Mouse (Mus musculus) MEL (cell line): ENCODE measurements around the gene Wdr49.

Experiments used
- CHD1 ChIP-seq: IDR thresholded peaks from 2 replicates; pipeline ENCODE4 v1.6.1; 2012; ENCODE audit warnings: low read depth, mild to moderate bottlenecking, inconsistent platforms, low read length, improper control_type of control experiment
- CTCF ChIP-seq, 3 experiments: IDR thresholded peaks in 2 of 3; conservative IDR thresholded peaks in 1 of 3; 2 replicates each; pipeline ENCODE4 v1.5.1; 2011 to 2012; ENCODE audit warnings: low read length in 3 of 3, low read depth in 2 of 3, mild to moderate bottlenecking in 2 of 3, improper control_type of control experiment in 1 of 3, inconsistent platforms in 1 of 3, mixed read lengths in 1 of 3, moderate library complexity in 1 of 3; ENCODE audit not compliant: control insufficient read depth in 1 of 3, insufficient read depth in 1 of 3, poor library complexity in 1 of 3, severe bottlenecking in 1 of 3
- E2F4 ChIP-seq: IDR thresholded peaks from 2 replicates; pipeline ENCODE4 v1.6.1; 2011; ENCODE audit warnings: low read depth, low read length, improper control_type of control experiment, borderline replicate concordance
- EP300 ChIP-seq, 2 experiments: IDR thresholded peaks; 2 replicates each; pipeline ENCODE4 v1.6.1; 2011; ENCODE audit warnings: improper control_type of control experiment in 2 of 2, low read length in 2 of 2, low read depth in 1 of 2, mild to moderate bottlenecking in 1 of 2
- HCFC1 ChIP-seq: IDR thresholded peaks from 2 replicates; pipeline ENCODE4 v1.6.1; 2012; ENCODE audit warnings: low read depth, mild to moderate bottlenecking, inconsistent platforms, low read length, improper control_type of control experiment, moderate library complexity
- NELFE ChIP-seq: IDR thresholded peaks from 2 replicates; pipeline ENCODE4 v1.6.1; 2011; ENCODE audit warnings: low read depth, low read length, improper control_type of control experiment
- POLR2A ChIP-seq, 2 experiments: IDR thresholded peaks; 2 replicates each; pipeline ENCODE4 v1.6.1; 2011 to 2012; ENCODE audit warnings: low read length in 2 of 2, mild to moderate bottlenecking in 2 of 2, control low read depth in 1 of 2, improper control_type of control experiment in 1 of 2, low read depth in 1 of 2, moderate library complexity in 1 of 2; ENCODE audit not compliant: control insufficient read depth in 1 of 2, insufficient read depth in 1 of 2, poor library complexity in 1 of 2
- POLR2AphosphoS2 ChIP-seq: IDR thresholded peaks from 2 replicates; pipeline ENCODE4 v1.6.1; 2011; ENCODE audit warnings: low read length, improper control_type of control experiment
- USF1 ChIP-seq: IDR thresholded peaks from 2 replicates; pipeline ENCODE4 v1.6.1; 2014; ENCODE audit warnings: low read depth, mild to moderate bottlenecking, inconsistent platforms, low read length, improper control_type of control experiment, moderate library complexity

DNA sequence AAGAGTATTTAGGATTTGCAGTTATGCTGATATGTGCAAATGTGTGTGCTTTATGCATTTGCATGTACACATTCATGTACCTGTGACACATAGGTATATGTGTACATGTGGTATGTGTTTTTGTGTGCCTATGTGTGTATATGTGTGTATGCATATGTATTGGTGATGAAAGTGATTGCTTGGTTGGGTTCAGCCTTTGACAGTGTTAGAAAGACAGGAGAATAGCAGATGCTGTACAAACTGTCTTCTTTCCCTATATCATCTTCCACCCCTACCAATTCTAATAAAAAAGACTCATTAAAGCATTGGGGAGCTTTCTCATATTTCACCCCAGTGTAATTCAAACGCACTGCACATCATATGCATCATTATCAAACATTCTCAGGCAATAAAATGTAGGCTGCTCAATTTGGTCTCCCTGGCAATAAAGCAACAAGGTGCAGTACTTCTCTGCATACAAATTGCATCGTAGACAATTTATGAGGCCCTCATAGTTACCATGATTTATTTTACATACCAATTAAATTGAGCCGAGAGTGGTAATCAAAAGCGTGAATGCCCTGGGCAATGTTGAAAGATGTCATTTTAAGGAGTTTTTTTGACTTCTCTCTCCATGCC is 51.3 kb downstream of the Wdr49 start:
- TF ChIP-seq POLR2A (IDR thresholded peaks at IDR 0.05; ENCODE audit: control insufficient read depth in 1 of 2, insufficient read depth in 1 of 2, low read depth in 1 of 2, low read length in 2 of 2, poor library complexity in 1 of 2) (no peak), E2F4 (no peak), CTCF (IDR thresholded peaks at IDR 0.05 in 2 of 3, conservative IDR thresholded peaks at IDR 0.05 in 1 of 3; ENCODE audit: control insufficient read depth in 1 of 3, insufficient read depth in 1 of 3, low read depth in 2 of 3, low read length in 3 of 3, poor library complexity in 1 of 3, severe bottlenecking in 1 of 3) (no peak), NELFE (no peak), EP300 (IDR thresholded peaks at IDR 0.05; ENCODE audit: low read depth in 1 of 2, low read length in 2 of 2) (no peak), HCFC1 (no peak), POLR2AphosphoS2 (no peak), USF1 (no peak), CHD1 (no peak)
